Mouse (Mus musculus) stomach, postnatal 0 days (tissue): ENCODE measurements at regions not wholly inside any gene's neighbourhood (a gene's known extent, or its start where the extent isn't known, plus 50 kb on each side); places are given as distances from the start of the nearest gene placed in this dataset.

ENCODE experiments used
- CTCF ChIP-seq: IDR thresholded peaks from 2 replicates; pipeline ENCODE4 v1.5.1; 2016; ENCODE audit warnings: antibody characterized with exemption, low read depth, mild to moderate bottlenecking, moderate library complexity
- EP300 ChIP-seq: optimal IDR thresholded peaks from 2 replicates; pipeline ENCODE3; 2016; ENCODE audit warnings: antibody characterized with exemption

DNA sequence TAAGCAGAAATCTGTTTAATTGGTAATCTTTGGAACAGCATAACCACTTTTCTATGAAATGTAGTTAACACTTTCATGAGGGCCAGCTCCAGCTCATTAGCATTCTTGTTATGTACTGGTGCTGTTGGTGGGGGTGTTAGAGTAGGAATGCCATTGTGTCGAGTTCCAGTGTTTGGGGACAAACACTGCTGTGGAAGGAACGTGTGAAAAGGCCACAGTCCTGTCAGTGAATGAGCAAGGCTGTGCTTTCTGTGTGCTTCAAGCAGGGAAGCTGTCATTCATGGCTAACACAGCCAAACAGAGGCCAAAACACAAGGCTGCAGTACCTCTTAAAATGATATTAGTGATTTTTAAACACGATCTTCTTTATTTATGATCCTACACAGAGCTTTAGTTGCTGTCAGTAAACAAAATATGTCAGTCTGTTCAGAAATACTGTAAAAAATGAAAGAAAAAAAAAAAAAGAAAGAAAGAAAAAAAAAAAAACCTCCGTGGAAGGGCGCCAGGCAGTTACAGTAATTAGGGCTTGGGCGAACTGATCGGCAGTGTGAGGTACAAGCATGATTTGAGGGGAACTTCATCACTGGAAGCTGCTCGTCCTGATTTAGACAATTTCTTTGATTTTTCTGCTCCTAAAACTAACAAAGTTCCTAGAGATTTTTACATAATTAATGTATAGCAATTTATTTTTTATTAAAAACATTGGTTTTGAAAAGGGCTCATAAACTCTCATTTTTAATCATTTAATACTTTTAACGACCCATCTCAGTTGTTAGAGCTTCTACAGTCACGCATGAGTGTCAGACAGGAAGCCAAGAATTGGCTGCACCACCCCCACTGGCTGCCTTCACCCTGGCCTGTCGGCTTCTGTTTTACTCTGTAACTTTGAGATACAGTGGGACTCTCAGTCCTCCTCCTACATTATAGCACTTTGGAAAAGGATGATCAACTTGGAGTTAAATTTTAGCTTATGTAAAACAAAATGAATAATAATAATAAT is 80.8 kb upstream of the Dnajc24 start:
- TF ChIP-seq CTCF (no peak), EP300 (no peak)
